Mouse (Mus musculus): ENCODE data around the gene Lrrc2.

GRCm38 (mm10) chr9:110902271-110902670 is 49.1 kb upstream of the Lrrc2 start:
- TF ChIP-seq POLR2A (IDR thresholded peaks at IDR 0.05; ENCODE audit: borderline replicate concordance, low read depth, low read length) (no peak), CTCF (IDR thresholded peaks at IDR 0.05; ENCODE audit: low read depth, low read length) (no peak)
